Mouse (Mus musculus): ENCODE measurements around the gene Pln. TPM values are rescaled to one million over a fixed set of nuclear protein-coding genes. Genes with fewer than 3 reads are reported as not detected.

Pln gene
- total RNA-seq (2023): not detected

GRCm38 (mm10) chr10:53337162-53337923 is at the start of gene Pln:
Gene Pln (plus strand): TSS chr10:53337667.

GRCm38 (mm10) chr10:53379709-53380106 is 42.2 kb downstream of the Pln start, which contains the start of gene Cep85l:
Gene Cep85l (minus strand): TSS chr10:53379947.

Other genes starting within 250 kb of the Pln start
- 18.9 TPM for gene Cep85l, start 42.3 kb downstream of the Pln start, total RNA-seq (2023)